Mouse (Mus musculus) forebrain, embryonic 15.5 days (tissue): ENCODE measurements around the gene Spock1. TPM values are rescaled to one million over a fixed set of nuclear protein-coding genes. Genes with fewer than 3 reads are reported as not detected.

Source experiments
- ATAC-seq: fragments of 200-750 bp; cut with Nextera tagmentation; replicated peaks from 2 replicates; pipeline ENCODE4 v1.8.0; 2017; ENCODE audit warnings: mild to moderate bottlenecking, moderate TSS enrichment, moderate library complexity
- H3K27ac ChIP-seq: fragments of 300-500 bp; sonication (generic); replicated peaks from 2 replicates; pipeline ENCODE4 v1.5.1; 2015; ENCODE audit warnings: mild to moderate bottlenecking, inconsistent platforms
- H3K27me3 ChIP-seq: fragments of 300-500 bp; sonication (generic); 2 replicates; pipeline ENCODE4 v1.6.1; 2015; ENCODE audit warnings: inconsistent platforms
- H3K36me3 ChIP-seq: fragments of 300-500 bp; sonication (generic); 2 replicates; pipeline ENCODE4 v1.6.1; 2015; ENCODE audit warnings: mild to moderate bottlenecking, inconsistent platforms
- H3K4me1 ChIP-seq: fragments of 300-500 bp; sonication (generic); 2 replicates; pipeline ENCODE4 v1.6.1; 2015; ENCODE audit warnings: inconsistent platforms
- H3K4me2 ChIP-seq: fragments of 300-500 bp; sonication (generic); replicated peaks from 2 replicates; pipeline ENCODE4 v1.6.1; 2015; ENCODE audit warnings: mild to moderate bottlenecking, inconsistent platforms
- H3K4me3 ChIP-seq: fragments of 300-500 bp; sonication (generic); 2 replicates; pipeline ENCODE4 v1.5.1; 2015; ENCODE audit warnings: mild to moderate bottlenecking, inconsistent platforms
- H3K9ac ChIP-seq: fragments of 300-500 bp; sonication (generic); replicated peaks from 2 replicates; pipeline ENCODE4 v1.6.1; 2015; ENCODE audit warnings: mild to moderate bottlenecking, inconsistent platforms
- H3K9me3 ChIP-seq: fragments of 300-500 bp; sonication (generic); 2 replicates; pipeline ENCODE4 v1.6.1; 2016; ENCODE audit warnings: inconsistent platforms
- WGBS: fragments of 180-500 bp; shearing (Covaris S2); methylation state at CpG from one replicate; pipeline ENCODE4 v1.1.7; 2015; ENCODE audit warnings: mixed read lengths; 5-methylcytosine and 5-hydroxymethylcytosine counted together
- polyA plus RNA-seq: library from polyadenylated mRNA; unstranded; fragments of >200 nt; fragmentation: Nextera tagmentation; extraction: Ambion mirVana; gene quantifications from 2 replicates; pipeline ENCODE4 v1.2.1, GENCODE M21; 2015

The Spock1 gene
- polyA plus RNA-seq, 1 experiment from 2014 or later = 35.9 TPM

- Histone ChIP-seq H3K4me3 (no peak overlapping the region), H3K27me3 (no peaks in the 10 kb centered on the region), H3K27ac (peak overlapping the region; percentile 81), H3K9me3 (no peaks in the 10 kb centered on the region), H3K4me1 (peaks cover 32% of the 10 kb centered on the region), H3K36me3 (no peaks in the 10 kb centered on the region), H3K4me2 (no peak overlapping the region), H3K9ac (no peak overlapping the region)
- ATAC-seq = no peak
- 55% methylated on average over 10 of the region's 10 CpGs for WGBS
These were observed 271.0 kb downstream of the Spock1 start for GRCm38 (mm10) chr13:57637080-57637572.

GRCm38 (mm10) chr13:57636196-57637015, 271.7 kb downstream of the Spock1 start:
- ATAC-seq = no peak
- WGBS = 42% methylated on average over 10 of the region's 10 CpGs

GRCm38 (mm10) chr13:57630532-57630931, 277.6 kb downstream of the Spock1 start:
- no peak for ATAC-seq
- no peak overlapping the region for H3K9ac ChIP-seq
- no peaks in the 10 kb centered on the region for H3K27me3 ChIP-seq
- H3K36me3 ChIP-seq = no peaks in the 10 kb centered on the region
- H3K27ac ChIP-seq = no peak overlapping the region
- no peaks in the 10 kb centered on the region for H3K4me1 ChIP-seq
- H3K4me2 ChIP-seq = no peak overlapping the region
- 89% methylated on average over 4 of the region's 4 CpGs for WGBS
- H3K4me3 ChIP-seq = no peak overlapping the region
- no peaks in the 10 kb centered on the region for H3K9me3 ChIP-seq

More at GRCm38 (mm10) chr13:57636196-57637015, 271.7 kb downstream of the Spock1 start:
- Histone ChIP-seq H3K9ac (no peak overlapping the region), H3K4me1 (peaks cover 32% of the 10 kb centered on the region), H3K4me2 (no peak overlapping the region), H3K36me3 (no peaks in the 10 kb centered on the region), H3K27ac (peak overlapping the region; percentile 81), H3K4me3 (no peak overlapping the region), H3K9me3 (no peaks in the 10 kb centered on the region), H3K27me3 (no peaks in the 10 kb centered on the region)

- Histone ChIP-seq H3K4me1 (no peaks in the 10 kb centered on the region), H3K27me3 (no peaks in the 10 kb centered on the region), H3K27ac (no peak overlapping the region), H3K9ac (no peak overlapping the region), H3K36me3 (no peaks in the 10 kb centered on the region), H3K4me3 (no peak overlapping the region), H3K4me2 (no peak overlapping the region), H3K9me3 (no peaks in the 10 kb centered on the region)
- WGBS = 76% methylated on average over 8 of the region's 8 CpGs
- no peak for ATAC-seq
These were observed 279.9 kb downstream of the Spock1 start for GRCm38 (mm10) chr13:57628218-57628617.

GRCm38 (mm10) chr13:57626434-57626833, 281.7 kb downstream of the Spock1 start:
- no peaks in the 10 kb centered on the region for H3K27me3 ChIP-seq
- H3K4me1 ChIP-seq = no peaks in the 10 kb centered on the region
- H3K4me2 ChIP-seq = no peak overlapping the region
- H3K36me3 ChIP-seq = no peaks in the 10 kb centered on the region
- ATAC-seq = 0 out of 2 replicates have a peak, but pooled peaks have one; percentile 67
- H3K27ac ChIP-seq = no peak overlapping the region
- H3K9me3 ChIP-seq = no peaks in the 10 kb centered on the region
- H3K9ac ChIP-seq = no peak overlapping the region
- no peak overlapping the region for H3K4me3 ChIP-seq
- WGBS = 53% methylated on average over 9 of the region's 9 CpGs

- no peak overlapping the region for H3K27ac ChIP-seq
These were observed 284.1 kb downstream of the Spock1 start for GRCm38 (mm10) chr13:57623909-57624481.

GRCm38 (mm10) chr13:57619079-57619768, 288.9 kb downstream of the Spock1 start:
- Histone ChIP-seq H3K4me1 (no peaks in the 10 kb centered on the region), H3K27me3 (no peaks in the 10 kb centered on the region), H3K36me3 (no peaks in the 10 kb centered on the region), H3K27ac (peak overlapping the region; percentile 47; the same call in 1 of the 2 replicates), H3K4me2 (no peak overlapping the region), H3K9ac (no peak overlapping the region), H3K4me3 (no peak overlapping the region), H3K9me3 (no peaks in the 10 kb centered on the region)
- 71% methylated on average over 17 of the region's 17 CpGs for WGBS
- no peak for ATAC-seq

More at GRCm38 (mm10) chr13:57623909-57624481, 284.1 kb downstream of the Spock1 start:
- Histone ChIP-seq H3K36me3 (no peaks in the 10 kb centered on the region), H3K4me2 (no peak overlapping the region), H3K27me3 (no peaks in the 10 kb centered on the region), H3K9me3 (no peaks in the 10 kb centered on the region), H3K4me1 (no peaks in the 10 kb centered on the region), H3K9ac (no peak overlapping the region), H3K4me3 (no peak overlapping the region)
- 44% methylated on average over 7 of the region's 7 CpGs for WGBS
- ATAC-seq = no peak

- Histone ChIP-seq H3K4me3 (no peak overlapping the region), H3K9me3 (no peaks in the 10 kb centered on the region), H3K4me2 (no peak overlapping the region), H3K36me3 (no peaks in the 10 kb centered on the region), H3K4me1 (0 out of 2 replicates have a peak, but pooled peaks cover 2% of the 10 kb centered on the region), H3K27ac (no peak overlapping the region), H3K27me3 (no peaks in the 10 kb centered on the region), H3K9ac (no peak overlapping the region)
- ATAC-seq = no peak
- WGBS = 60% methylated on average over 11 of the region's 11 CpGs
These were observed 296.6 kb downstream of the Spock1 start for GRCm38 (mm10) chr13:57611326-57612171.

GRCm38 (mm10) chr13:57609946-57610345, 298.2 kb downstream of the Spock1 start:
- Histone ChIP-seq H3K4me3 (no peak overlapping the region), H3K4me1 (peaks cover 9% of the 10 kb centered on the region; the same call in 1 of the 2 replicates), H3K9ac (no peak overlapping the region), H3K9me3 (no peaks in the 10 kb centered on the region), H3K27ac (no peak overlapping the region), H3K4me2 (no peak overlapping the region), H3K36me3 (no peaks in the 10 kb centered on the region), H3K27me3 (no peaks in the 10 kb centered on the region)
- ATAC-seq = no peak
- 88% methylated on average over 7 of the region's 7 CpGs for WGBS

GRCm38 (mm10) chr13:57604437-57604836, 303.7 kb downstream of the Spock1 start:
- no peak for ATAC-seq
- H3K36me3 ChIP-seq = no peaks in the 10 kb centered on the region
- H3K4me3 ChIP-seq = no peak overlapping the region
- no peak overlapping the region for H3K27ac ChIP-seq
- H3K27me3 ChIP-seq = no peaks in the 10 kb centered on the region
- H3K9ac ChIP-seq = no peak overlapping the region
- peaks cover 29% of the 10 kb centered on the region for H3K4me1 ChIP-seq
- no peak overlapping the region for H3K4me2 ChIP-seq
- WGBS = 78% methylated on average over 3 of the region's 3 CpGs
- H3K9me3 ChIP-seq = no peaks in the 10 kb centered on the region

- no peaks in the 10 kb centered on the region for H3K27me3 ChIP-seq
- no peaks in the 10 kb centered on the region for H3K36me3 ChIP-seq
- ATAC-seq = peak; percentile 90
- no peak overlapping the region for H3K9ac ChIP-seq
- no peak overlapping the region for H3K4me2 ChIP-seq
- H3K4me3 ChIP-seq = no peak overlapping the region
- H3K27ac ChIP-seq = peak overlapping the region; percentile 54
- 6% methylated on average over 8 of the region's 8 CpGs for WGBS
- H3K4me1 ChIP-seq = peaks cover 29% of the 10 kb centered on the region
- no peaks in the 10 kb centered on the region for H3K9me3 ChIP-seq
These were observed 304.9 kb downstream of the Spock1 start for GRCm38 (mm10) chr13:57603226-57603625.
